Mouse (Mus musculus) thymus, adult 18-20 months (tissue): Measurements from ENCODE around the gene Limd1.

Source experiments
- DNase-seq, 2 experiments: peaks; one replicate each; pipeline ENCODE4 v3.0.0; 2022; ENCODE audit warnings: mixed read lengths in 2 of 2

The Limd1 gene

GRCm38 (mm10) chr9:123483598-123483997, 5.1 kb downstream of the Limd1 start:
- DNase-seq, result no peak

GRCm38 (mm10) chr9:123484830-123485229, 6.3 kb downstream of the Limd1 start:
- DNase-seq, result no peak

GRCm38 (mm10) chr9:123485561-123485960, 7.1 kb downstream of the Limd1 start:
- no peak for DNase-seq

- no peak for DNase-seq
These were observed 8.1 kb downstream of the Limd1 start for GRCm38 (mm10) chr9:123486635-123487034.

GRCm38 (mm10) chr9:123489073-123489472, 10.6 kb downstream of the Limd1 start:
- no peak for DNase-seq

- DNase-seq, result no peak
These were observed 11.3 kb downstream of the Limd1 start for GRCm38 (mm10) chr9:123489727-123490343.

- no peak for DNase-seq
These were observed 12.4 kb downstream of the Limd1 start for GRCm38 (mm10) chr9:123490930-123491329.

- DNase-seq, result no peak
These were observed 13.5 kb downstream of the Limd1 start for GRCm38 (mm10) chr9:123491917-123492585.

GRCm38 (mm10) chr9:123496665-123497064, 18.2 kb downstream of the Limd1 start:
- no peak for DNase-seq

GRCm38 (mm10) chr9:123497906-123498305, 19.4 kb downstream of the Limd1 start:
- peak in 1 of 2 experiments; percentile 22 for DNase-seq

- DNase-seq, result no peak
These were observed 22.0 kb downstream of the Limd1 start for GRCm38 (mm10) chr9:123500480-123500879.

GRCm38 (mm10) chr9:123503171-123503834, 24.8 kb downstream of the Limd1 start:
- DNase-seq, result no peak

GRCm38 (mm10) chr9:123504325-123504724, 25.8 kb downstream of the Limd1 start:
- peak in 1 of 2 experiments; percentile 44 for DNase-seq

GRCm38 (mm10) chr9:123505598-123505997, 27.1 kb downstream of the Limd1 start:
- DNase-seq, result no peak

GRCm38 (mm10) chr9:123506270-123507146, 28.0 kb downstream of the Limd1 start:
- no peak for DNase-seq

GRCm38 (mm10) chr9:123507380-123507779, 28.9 kb downstream of the Limd1 start:
- DNase-seq, result no peak

- DNase-seq, result no peak
These were observed 30.5 kb downstream of the Limd1 start for GRCm38 (mm10) chr9:123508986-123509385.

GRCm38 (mm10) chr9:123509638-123510604, 31.4 kb downstream of the Limd1 start:
- DNase-seq, result peak in 1 of 2 experiments; percentile 39

- DNase-seq, result no peak
These were observed 32.4 kb downstream of the Limd1 start for GRCm38 (mm10) chr9:123510926-123511325.

- no peak for DNase-seq
These were observed 34.0 kb downstream of the Limd1 start for GRCm38 (mm10) chr9:123512482-123512881.

- no peak for DNase-seq
These were observed 36.6 kb downstream of the Limd1 start for GRCm38 (mm10) chr9:123515087-123515486.
